Mouse (Mus musculus): ENCODE results near the gene Nyx.

GRCm38 (mm10) chrX:13506376-13506775 lies 40.5 kb downstream of the Nyx start:
- TF ChIP-seq CTCF (IDR thresholded peaks at IDR 0.05; ENCODE audit: extremely low read depth, insufficient read depth, insufficient read length, insufficient replicate concordance) = no peak
- TF ChIP-seq POLR2A (IDR thresholded peaks at IDR 0.05; ENCODE audit: low read depth, low read length) = no peak

All from spleen, adult 2 months (tissue).